Mouse (Mus musculus) neural tube, embryonic 14.5 days (tissue): ENCODE measurements around the gene Onecut3. TPM values are rescaled to one million over a fixed set of nuclear protein-coding genes. Genes with fewer than 3 reads are reported as not detected.

Experiments
- ATAC-seq: fragments of 200-750 bp; cut with Nextera tagmentation; 2 replicates; pipeline ENCODE4 v1.8.0; 2017; ENCODE audit warnings: low read depth, mild to moderate bottlenecking, moderate TSS enrichment, moderate library complexity
- H3K27ac ChIP-seq: fragments of 300-500 bp; sonication (generic); 2 replicates; pipeline ENCODE4 v1.5.1; 2014; ENCODE audit warnings: low read depth, mild to moderate bottlenecking, control low read depth, low read length, moderate library complexity, mixed read lengths
- H3K27me3 ChIP-seq: fragments of 300-500 bp; sonication (generic); 2 replicates; pipeline ENCODE4 v1.6.1; 2014; ENCODE audit warnings: low read length; ENCODE audit not compliant: control insufficient read depth, insufficient read depth
- H3K36me3 ChIP-seq: fragments of 300-500 bp; sonication (generic); 2 replicates; pipeline ENCODE4 v1.6.1; 2014; ENCODE audit warnings: low read length, mixed read lengths; ENCODE audit not compliant: control insufficient read depth, insufficient read depth
- H3K4me1 ChIP-seq: fragments of 300-500 bp; sonication (generic); 2 replicates; pipeline ENCODE4 v1.6.1; 2014; ENCODE audit warnings: low read length; ENCODE audit not compliant: control insufficient read depth, insufficient read depth
- H3K4me2 ChIP-seq: fragments of 300-500 bp; sonication (generic); 2 replicates; pipeline ENCODE4 v1.6.1; 2014; ENCODE audit warnings: mild to moderate bottlenecking, low read depth, low read length, control low read depth
- H3K4me3 ChIP-seq: fragments of 300-500 bp; sonication (generic); 2 replicates; pipeline ENCODE4 v1.5.1; 2014; ENCODE audit warnings: low read depth, low read length, control low read depth, mixed read lengths
- H3K9ac ChIP-seq: fragments of 300-500 bp; sonication (generic); replicated peaks from 2 replicates; pipeline ENCODE4 v1.6.1; 2014; ENCODE audit warnings: low read depth, mild to moderate bottlenecking, control low read depth, low read length, mixed read lengths
- H3K9me3 ChIP-seq: fragments of 300-500 bp; sonication (generic); 2 replicates; pipeline ENCODE4 v1.6.1; 2016; ENCODE audit warnings: low read length; ENCODE audit not compliant: control insufficient read depth
- WGBS: fragments of 180-500 bp; shearing (Covaris S2); extraction: QIAGEN DNeasy Blood & Tissue Kit; methylation state at CpG from one replicate; pipeline ENCODE4 v1.1.7; 2014; 5-methylcytosine and 5-hydroxymethylcytosine counted together
- polyA plus RNA-seq: library from polyadenylated mRNA; unstranded; fragments of >200 nt; fragmentation: Nextera tagmentation; extraction: Ambion mirVana; gene quantifications from 2 replicates; pipeline ENCODE4 v1.2.1, GENCODE M21; 2014

Gene Onecut3
- polyA plus RNA-seq, 1 experiment from 2014 or later, result 1.5 TPM

GRCm38 (mm10) chr10:80460324-80460723, 34.3 kb upstream of the Onecut3 start:
- Histone ChIP-seq H3K9me3 (no peaks in the 10 kb centered on the region), H3K36me3 (no peaks in the 10 kb centered on the region), H3K27me3 (peaks cover 2% of the 10 kb centered on the region; the same call in 1 of the 2 replicates), H3K9ac (no peak overlapping the region), H3K4me3 (no peak overlapping the region), H3K4me2 (no peak overlapping the region), H3K4me1 (no peaks in the 10 kb centered on the region), H3K27ac (no peak overlapping the region)
- ATAC-seq, result no peak
- WGBS, result 71% methylated on average over 4 of the region's 4 CpGs

DNA sequence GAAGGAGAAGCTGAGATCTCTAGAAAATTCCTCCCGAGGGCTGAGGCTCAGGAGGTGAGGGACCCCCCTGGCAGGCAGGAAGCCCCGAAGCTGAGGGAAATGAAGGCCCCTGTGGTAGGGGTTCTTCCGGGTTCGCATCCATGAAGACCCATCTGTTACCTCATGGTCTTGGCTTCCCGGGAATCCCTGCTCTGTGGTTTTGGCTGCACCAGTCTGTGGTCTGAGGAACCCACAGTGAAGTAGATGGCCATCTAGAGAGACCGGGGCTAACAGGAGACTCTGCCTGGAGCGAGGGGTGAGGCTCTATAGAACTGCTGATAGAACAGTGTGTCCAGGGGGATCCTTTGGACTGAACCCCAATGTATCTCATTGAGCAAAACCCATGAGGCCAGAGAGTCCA, 33.3 kb upstream of the Onecut3 start:
- no peak overlapping the region for H3K4me2 ChIP-seq

GRCm38 (mm10) chr10:80464381-80465035, 30.1 kb upstream of the Onecut3 start:
- H3K9ac ChIP-seq, result no peak overlapping the region
- H3K27me3 ChIP-seq, result peaks cover 2% of the 10 kb centered on the region; the same call in 1 of the 2 replicates
- H3K36me3 ChIP-seq, result no peaks in the 10 kb centered on the region
- no peak overlapping the region for H3K27ac ChIP-seq
- peak overlapping the region; percentile 20; the same call in 1 of the 2 replicates for H3K4me2 ChIP-seq
- WGBS, result 7% methylated on average over 17 of the region's 19 CpGs
- ATAC-seq, result no peak
- H3K4me1 ChIP-seq, result no peaks in the 10 kb centered on the region
- no peaks in the 10 kb centered on the region for H3K9me3 ChIP-seq
- H3K4me3 ChIP-seq, result no peak overlapping the region

More for the DNA sequence above, 33.3 kb upstream of the Onecut3 start:
- H3K27me3 ChIP-seq, result peaks cover 2% of the 10 kb centered on the region; the same call in 1 of the 2 replicates
- no peaks in the 10 kb centered on the region for H3K36me3 ChIP-seq
- no peaks in the 10 kb centered on the region for H3K4me1 ChIP-seq
- H3K4me3 ChIP-seq, result no peak overlapping the region
- no peak for ATAC-seq
- 78% methylated on average over 7 of the region's 7 CpGs for WGBS
- H3K27ac ChIP-seq, result no peak overlapping the region
- H3K9ac ChIP-seq, result no peak overlapping the region
- no peaks in the 10 kb centered on the region for H3K9me3 ChIP-seq

DNA sequence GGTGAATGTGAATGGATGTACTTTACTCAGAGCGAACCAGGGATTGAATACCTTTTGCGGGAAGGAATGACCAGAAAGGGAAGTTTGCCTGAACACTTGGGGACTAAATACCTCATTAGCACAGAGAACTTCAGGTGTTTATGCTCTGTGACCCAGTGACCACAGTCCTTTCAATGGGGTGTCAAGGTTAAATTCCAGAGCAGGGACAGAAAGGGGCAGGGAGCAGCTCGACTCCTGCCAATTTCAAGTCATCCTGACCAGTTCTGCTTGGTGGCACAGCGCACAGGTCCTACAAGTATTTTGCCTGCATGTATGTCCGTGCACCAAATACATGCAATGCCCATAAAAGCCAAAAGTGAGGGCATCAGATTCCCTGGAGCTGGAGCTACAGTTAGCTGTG, 29.6 kb upstream of the Onecut3 start:
- Histone ChIP-seq H3K36me3 (no peaks in the 10 kb centered on the region), H3K9ac (no peak overlapping the region), H3K4me3 (no peak overlapping the region), H3K27ac (no peak overlapping the region), H3K9me3 (no peaks in the 10 kb centered on the region), H3K4me1 (no peaks in the 10 kb centered on the region), H3K4me2 (no peak overlapping the region), H3K27me3 (peaks cover 2% of the 10 kb centered on the region; the same call in 1 of the 2 replicates)
- WGBS, result 66% methylated on average over 5 of the region's 5 CpGs
- no peak for ATAC-seq

- Histone ChIP-seq H3K9ac (peak overlapping the region; percentile 79), H3K9me3 (no peaks in the 10 kb centered on the region), H3K4me1 (no peaks in the 10 kb centered on the region), H3K27me3 (no peaks in the 10 kb centered on the region), H3K27ac (peak overlapping the region; percentile 74), H3K4me2 (peak overlapping the region; percentile 66), H3K4me3 (peak overlapping the region; percentile 62), H3K36me3 (no peaks in the 10 kb centered on the region)
- peak; percentile 91 for ATAC-seq
- 1% methylated on average over 57 of the region's 58 CpGs for WGBS
Observed at GRCm38 (mm10) chr10:80475290-80475959, 19.2 kb upstream of the Onecut3 start.

- 81% methylated on average over 5 of the region's 5 CpGs for WGBS
- Histone ChIP-seq H3K36me3 (no peaks in the 10 kb centered on the region), H3K4me3 (no peak overlapping the region), H3K9me3 (no peaks in the 10 kb centered on the region), H3K4me2 (no peak overlapping the region), H3K27ac (no peak overlapping the region), H3K4me1 (0 out of 2 replicates have a peak, but pooled peaks cover 2% of the 10 kb centered on the region), H3K27me3 (no peaks in the 10 kb centered on the region; the same call in 1 of the 2 replicates), H3K9ac (no peak overlapping the region)
- ATAC-seq, result no peak
Observed at GRCm38 (mm10) chr10:80478531-80478930, 16.1 kb upstream of the Onecut3 start.

- Histone ChIP-seq H3K9ac (no peak overlapping the region), H3K27me3 (peaks cover 5% of the 10 kb centered on the region; the same call in 1 of the 2 replicates)
- 16% methylated on average over 5 of the region's 5 CpGs for WGBS
Observed at GRCm38 (mm10) chr10:80481002-80481401, 13.6 kb upstream of the Onecut3 start.

DNA sequence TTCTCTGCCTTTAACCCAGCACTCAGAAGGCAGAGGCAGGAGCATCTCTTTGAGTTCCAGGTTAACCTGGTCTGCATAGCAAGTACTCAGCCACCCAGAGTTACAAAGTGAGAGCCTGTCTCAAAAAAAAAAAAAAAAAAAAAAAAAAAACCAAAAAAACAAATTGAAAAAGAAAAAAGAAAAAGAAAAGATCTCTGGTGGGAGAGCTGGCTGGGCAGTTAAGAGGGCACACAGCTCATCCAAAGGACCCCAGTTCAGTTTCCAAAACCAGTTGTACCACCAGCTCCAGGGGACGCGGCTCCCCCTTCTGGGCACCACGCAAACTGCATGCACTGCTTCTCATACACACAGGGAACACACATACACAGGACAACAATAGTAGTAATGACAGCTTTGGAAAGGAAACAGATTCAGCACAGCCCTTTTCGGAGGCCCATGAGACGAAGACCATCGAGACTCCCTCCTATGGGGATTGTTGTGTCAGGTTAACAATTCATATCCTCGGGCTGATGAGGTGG, 7.7 kb upstream of the Onecut3 start:
- H3K4me1 ChIP-seq, result no peaks in the 10 kb centered on the region
- no peak for ATAC-seq
- no peaks in the 10 kb centered on the region for H3K36me3 ChIP-seq
- no peak overlapping the region for H3K4me2 ChIP-seq
- no peak overlapping the region for H3K27ac ChIP-seq
- peaks cover 34% of the 10 kb centered on the region for H3K27me3 ChIP-seq
- H3K4me3 ChIP-seq, result no peak overlapping the region
- WGBS, result 80% methylated on average over 7 of the region's 7 CpGs
- H3K9ac ChIP-seq, result no peak overlapping the region
- H3K9me3 ChIP-seq, result no peaks in the 10 kb centered on the region

More at GRCm38 (mm10) chr10:80481002-80481401, 13.6 kb upstream of the Onecut3 start:
- Histone ChIP-seq H3K36me3 (no peaks in the 10 kb centered on the region), H3K27ac (no peak overlapping the region), H3K9me3 (no peaks in the 10 kb centered on the region), H3K4me1 (0 out of 2 replicates have a peak, but pooled peaks cover 2% of the 10 kb centered on the region), H3K4me3 (no peak overlapping the region), H3K4me2 (no peak overlapping the region)
- no peak for ATAC-seq

- Histone ChIP-seq H3K4me2 (no peak overlapping the region), H3K27ac (no peak overlapping the region), H3K9ac (no peak overlapping the region), H3K4me3 (no peak overlapping the region), H3K9me3 (no peaks in the 10 kb centered on the region), H3K4me1 (0 out of 2 replicates have a peak, but pooled peaks cover 2% of the 10 kb centered on the region), H3K36me3 (no peaks in the 10 kb centered on the region), H3K27me3 (peaks cover 60% of the 10 kb centered on the region)
- WGBS, result 2% methylated on average over 22 of the region's 22 CpGs
- ATAC-seq, result no peak
Observed at GRCm38 (mm10) chr10:80490051-80490450, 4.6 kb upstream of the Onecut3 start.
